Mouse (Mus musculus) liver, postnatal 0 days (tissue): ENCODE results near the gene Ece1. TPM values are rescaled to one million over a fixed set of nuclear protein-coding genes. Genes with fewer than 3 reads are reported as not detected.
A peak's percentile ranks its signal among the peaks of the same experiment; 100 is the strongest.

ENCODE experiments used
- ATAC-seq: fragments of 200-750 bp; cut with Nextera tagmentation; 2 replicates; pipeline ENCODE4 v1.8.0; 2017; ENCODE audit warnings: mild to moderate bottlenecking, moderate library complexity
- DNase-seq: peaks from one replicate; pipeline ENCODE4 v3.0.0-alpha.2; 2016
- H3K27ac ChIP-seq: fragments of 300-500 bp; sonication (generic); 2 replicates; pipeline ENCODE4 v1.5.1; 2014; ENCODE audit warnings: antibody characterized with exemption, moderate library complexity, mild to moderate bottlenecking, low read depth
- H3K27me3 ChIP-seq: fragments of 300-500 bp; sonication (generic); 2 replicates; pipeline ENCODE4 v1.6.1; 2014; ENCODE audit warnings: low read length, control low read depth, mixed read lengths; ENCODE audit not compliant: insufficient read depth
- H3K36me3 ChIP-seq: fragments of 300-500 bp; sonication (generic); replicated peaks from 2 replicates; pipeline ENCODE4 v1.6.1; 2014; ENCODE audit warnings: mild to moderate bottlenecking, control low read depth, low read length, moderate library complexity, mixed read lengths; ENCODE audit not compliant: insufficient read depth
- H3K4me1 ChIP-seq: fragments of 300-500 bp; sonication (generic); 2 replicates; pipeline ENCODE4 v1.6.1; 2014; ENCODE audit warnings: antibody characterized with exemption, mild to moderate bottlenecking, control low read depth; ENCODE audit not compliant: insufficient read depth
- H3K4me2 ChIP-seq: fragments of 300-500 bp; sonication (generic); 2 replicates; pipeline ENCODE4 v1.6.1; 2014; ENCODE audit warnings: low read depth, mild to moderate bottlenecking, low read length, moderate library complexity, mixed read lengths
- H3K4me3 ChIP-seq: fragments of 300-500 bp; sonication (generic); 2 replicates; pipeline ENCODE4 v1.5.1; 2014; ENCODE audit warnings: low read depth, low read length
- H3K9ac ChIP-seq: fragments of 300-500 bp; sonication (generic); replicated peaks from 2 replicates; pipeline ENCODE4 v1.6.1; 2014; ENCODE audit warnings: mild to moderate bottlenecking, moderate library complexity
- H3K9me3 ChIP-seq: fragments of 300-500 bp; sonication (generic); 2 replicates; pipeline ENCODE4 v1.6.1; 2016; ENCODE audit warnings: mild to moderate bottlenecking, control low read depth, low read length, mixed read lengths
- CTCF ChIP-seq: sonication (generic); IDR thresholded peaks from 2 replicates; pipeline ENCODE4 v1.5.1; 2016; ENCODE audit warnings: antibody characterized with exemption, low read depth
- EP300 ChIP-seq: IDR thresholded peaks from 2 replicates; pipeline ENCODE4 v1.6.1; 2016; ENCODE audit warnings: antibody characterized with exemption, low read depth, mild to moderate bottlenecking
- WGBS: fragments of 180-500 bp; shearing (Covaris S2); extraction: QIAGEN DNeasy Blood & Tissue Kit; methylation state at CpG from one replicate; pipeline ENCODE4 v1.1.7; 2014; ENCODE audit not compliant: insufficient replicate concordance; 5-methylcytosine and 5-hydroxymethylcytosine counted together
- polyA plus RNA-seq: library from polyadenylated mRNA; unstranded; fragments of >200 nt; fragmentation: Nextera tagmentation; extraction: Ambion mirVana; gene quantifications from 2 replicates; pipeline ENCODE4 v1.2.1, GENCODE M21; 2015

Ece1 gene
- polyA plus RNA-seq, 1 experiment from 2014 or later, result 35.7 TPM

GRCm38 (mm10) chr4:137920005-137920404, 58.0 kb downstream of the Ece1 start:
- H3K36me3 ChIP-seq, result peaks cover 12% of the 10 kb centered on the region; the same call in 1 of the 2 replicates
- H3K9ac ChIP-seq, result no peak overlapping the region
- DNase-seq (no peak), ATAC-seq (no peak)
- TF ChIP-seq EP300 (no peak), CTCF (no peak)
- H3K4me3 ChIP-seq, result no peak overlapping the region
- no peaks in the 10 kb centered on the region for H3K27me3 ChIP-seq
- H3K4me2 ChIP-seq, result no peak overlapping the region; the same call in 1 of the 2 replicates
- peak overlapping the region; percentile 75 for H3K27ac ChIP-seq
- no peaks in the 10 kb centered on the region for H3K4me1 ChIP-seq
- WGBS, result 38% methylated on average over 7 of the region's 7 CpGs
- H3K9me3 ChIP-seq, result no peaks in the 10 kb centered on the region

- H3K27ac ChIP-seq, result peak overlapping the region; percentile 75
- DNase-seq, result no peak
- H3K9me3 ChIP-seq, result no peaks in the 10 kb centered on the region
- no peaks in the 10 kb centered on the region for H3K27me3 ChIP-seq
- TF ChIP-seq CTCF (no peak), EP300 (no peak)
- H3K4me1 ChIP-seq, result no peaks in the 10 kb centered on the region
- H3K9ac ChIP-seq, result no peak overlapping the region
- WGBS, result 42% methylated on average over 10 of the region's 10 CpGs
- H3K36me3 ChIP-seq, result peaks cover 14% of the 10 kb centered on the region; the same call in 1 of the 2 replicates
- ATAC-seq, result no peak
- no peak overlapping the region for H3K4me3 ChIP-seq
- 0 out of 2 replicates have a peak overlapping the region, but pooled peaks have one; percentile 23 for H3K4me2 ChIP-seq
Measured at GRCm38 (mm10) chr4:137920500-137920961, 58.5 kb downstream of the Ece1 start.

- no peak overlapping the region for H3K9ac ChIP-seq
- 75% methylated on average over 11 of the region's 11 CpGs for WGBS
- H3K27me3 ChIP-seq, result no peaks in the 10 kb centered on the region
- no peaks in the 10 kb centered on the region for H3K9me3 ChIP-seq
- no peak for ATAC-seq
- DNase-seq, result no peak
- no peak overlapping the region for H3K4me3 ChIP-seq
- H3K4me2 ChIP-seq, result no peak overlapping the region
- TF ChIP-seq EP300 (no peak), CTCF (no peak)
- no peak overlapping the region for H3K27ac ChIP-seq
- H3K36me3 ChIP-seq, result peaks cover 15% of the 10 kb centered on the region; the same call in 1 of the 2 replicates
- no peaks in the 10 kb centered on the region for H3K4me1 ChIP-seq
Measured at GRCm38 (mm10) chr4:137921510-137921909, 59.5 kb downstream of the Ece1 start.

GRCm38 (mm10) chr4:137923052-137923451, 61.0 kb downstream of the Ece1 start:
- ATAC-seq (no peak), DNase-seq (no peak)
- Histone ChIP-seq H3K9me3 (no peaks in the 10 kb centered on the region), H3K4me1 (no peaks in the 10 kb centered on the region), H3K9ac (no peak overlapping the region), H3K4me3 (no peak overlapping the region), H3K27ac (no peak overlapping the region), H3K36me3 (peaks cover 24% of the 10 kb centered on the region), H3K4me2 (no peak overlapping the region), H3K27me3 (no peaks in the 10 kb centered on the region)
- 85% methylated on average over 15 of the region's 15 CpGs for WGBS
- no peak for TF ChIP-seq EP300
- TF ChIP-seq CTCF, result no peak

GRCm38 (mm10) chr4:137925176-137925575, 63.1 kb downstream of the Ece1 start:
- TF ChIP-seq CTCF, result no peak
- no peak for TF ChIP-seq EP300
- 74% methylated on average over 4 of the region's 4 CpGs for WGBS
- H3K4me1 ChIP-seq, result peaks cover 10% of the 10 kb centered on the region
- no peak overlapping the region for H3K4me3 ChIP-seq
- no peak overlapping the region for H3K9ac ChIP-seq
- DNase-seq, result no peak
- H3K4me2 ChIP-seq, result no peak overlapping the region
- ATAC-seq, result no peak
- no peaks in the 10 kb centered on the region for H3K27me3 ChIP-seq
- H3K36me3 ChIP-seq, result peaks cover 22% of the 10 kb centered on the region
- no peak overlapping the region for H3K27ac ChIP-seq
- H3K9me3 ChIP-seq, result no peaks in the 10 kb centered on the region

- H3K9me3 ChIP-seq, result no peaks in the 10 kb centered on the region
- no peak for DNase-seq
- H3K4me1 ChIP-seq, result peaks cover 17% of the 10 kb centered on the region
- no peaks in the 10 kb centered on the region for H3K27me3 ChIP-seq
- 86% methylated on average over 14 of the region's 14 CpGs for WGBS
- ATAC-seq, result no peak
- H3K27ac ChIP-seq, result no peak overlapping the region
- no peak for TF ChIP-seq CTCF
- TF ChIP-seq EP300, result no peak
- no peak overlapping the region for H3K9ac ChIP-seq
- peaks cover 22% of the 10 kb centered on the region for H3K36me3 ChIP-seq
- no peak overlapping the region for H3K4me2 ChIP-seq
- H3K4me3 ChIP-seq, result no peak overlapping the region
Measured at GRCm38 (mm10) chr4:137926161-137926560, 64.1 kb downstream of the Ece1 start.
